Mouse (Mus musculus): Measurements from ENCODE around the gene Dhdds. TPM values are rescaled to one million over a fixed set of nuclear protein-coding genes. Genes with fewer than 3 reads are reported as not detected.

Gene Dhdds
- 38.9 and 42.4 TPM in 2 replicates for polyA plus RNA-seq (2014; fragmentation: Nextera tagmentation; extraction: Ambion mirVana)

GRCm38 (mm10) chr4:134000466-134001438 lies at the start of gene Dhdds:
Dhdds (minus strand) TSS chr4:134000918.
- WGBS, result 1% methylated on average over 49 of the region's 49 CpGs
- H3K9me3 ChIP-seq (ENCODE audit: control insufficient read depth, low read length), result no peaks in the 10 kb centered on the region

GRCm38 (mm10) chr4:134047648-134048047 lies 46.9 kb upstream of the Dhdds start:
- Histone ChIP-seq H3K4me2 (no peak overlapping the region), H3K36me3 (ENCODE audit: control insufficient read depth, insufficient read depth, low read length) (no peaks in the 10 kb centered on the region), H3K27ac (ENCODE audit: low read depth, low read length) (no peak overlapping the region), H3K4me1 (ENCODE audit: control insufficient read depth, insufficient read depth, low read length) (no peaks in the 10 kb centered on the region), H3K9me3 (ENCODE audit: control insufficient read depth, low read length) (no peaks in the 10 kb centered on the region), H3K27me3 (ENCODE audit: control insufficient read depth, insufficient read depth, low read length) (no peaks in the 10 kb centered on the region), H3K4me3 (ENCODE audit: low read depth, low read length) (no peak overlapping the region), H3K9ac (ENCODE audit: low read length) (no peak overlapping the region)
- 75% methylated on average over 5 of the region's 5 CpGs for WGBS
- DNase-seq (ENCODE audit: low spot score, missing footprints), result no peak
- ATAC-seq (ENCODE audit: low FRiP score), result no peak

More at GRCm38 (mm10) chr4:134000466-134001438, at the start of gene Dhdds:
- Histone ChIP-seq H3K4me2 (peak within 1 kb of the TSS; percentile 68), H3K27ac (ENCODE audit: low read depth, low read length) (no peak within 1 kb of the TSS), H3K9ac (ENCODE audit: low read length) (peak within 1 kb of the TSS; percentile 74), H3K4me3 (ENCODE audit: low read depth, low read length) (peak within 1 kb of the TSS; percentile 72), H3K36me3 (ENCODE audit: control insufficient read depth, insufficient read depth, low read length) (peaks cover 1% of the 10 kb centered on the region; the same call in 1 of the 2 replicates), H3K27me3 (ENCODE audit: control insufficient read depth, insufficient read depth, low read length) (no peaks in the 10 kb centered on the region), H3K4me1 (ENCODE audit: control insufficient read depth, insufficient read depth, low read length) (peaks cover 36% of the 10 kb centered on the region)
- ATAC-seq (ENCODE audit: low FRiP score) (peak; percentile 97), DNase-seq (ENCODE audit: low spot score, missing footprints) (peak; percentile 100)

DNA sequence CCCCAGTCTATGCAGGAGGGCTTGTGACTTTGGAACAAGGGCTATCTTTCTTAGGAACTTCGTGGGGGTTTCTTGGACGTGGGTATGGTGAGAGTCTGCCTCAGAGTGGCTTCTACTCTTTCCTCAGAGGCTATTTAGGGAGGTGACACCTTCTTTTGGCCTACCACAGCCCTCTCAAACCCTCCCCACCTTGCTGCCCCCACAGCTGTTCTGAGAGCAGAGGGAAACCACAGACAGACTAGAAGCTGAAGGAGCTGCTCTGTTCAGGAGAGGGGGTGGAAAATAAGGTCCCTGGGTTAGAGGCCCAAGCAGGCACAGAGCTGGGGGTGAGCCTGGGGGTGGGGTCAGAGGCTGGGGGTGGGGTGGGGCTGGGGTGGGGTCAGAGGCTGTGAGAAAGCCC lies 42.3 kb upstream of the Dhdds start:
- H3K36me3 ChIP-seq (ENCODE audit: control insufficient read depth, insufficient read depth, low read length), result no peaks in the 10 kb centered on the region
- 75% methylated on average over 2 of the region's 2 CpGs for WGBS
- no peaks in the 10 kb centered on the region for H3K9me3 ChIP-seq (ENCODE audit: control insufficient read depth, low read length)
- H3K27ac ChIP-seq (ENCODE audit: low read depth, low read length), result no peak overlapping the region
- ATAC-seq (ENCODE audit: low FRiP score), result no peak
- no peaks in the 10 kb centered on the region for H3K4me1 ChIP-seq (ENCODE audit: control insufficient read depth, insufficient read depth, low read length)
- H3K9ac ChIP-seq (ENCODE audit: low read length), result no peak overlapping the region
- H3K4me3 ChIP-seq (ENCODE audit: low read depth, low read length), result no peak overlapping the region
- no peak for DNase-seq (ENCODE audit: low spot score, missing footprints)
- no peak overlapping the region for H3K4me2 ChIP-seq
- no peaks in the 10 kb centered on the region for H3K27me3 ChIP-seq (ENCODE audit: control insufficient read depth, insufficient read depth, low read length)

DNA sequence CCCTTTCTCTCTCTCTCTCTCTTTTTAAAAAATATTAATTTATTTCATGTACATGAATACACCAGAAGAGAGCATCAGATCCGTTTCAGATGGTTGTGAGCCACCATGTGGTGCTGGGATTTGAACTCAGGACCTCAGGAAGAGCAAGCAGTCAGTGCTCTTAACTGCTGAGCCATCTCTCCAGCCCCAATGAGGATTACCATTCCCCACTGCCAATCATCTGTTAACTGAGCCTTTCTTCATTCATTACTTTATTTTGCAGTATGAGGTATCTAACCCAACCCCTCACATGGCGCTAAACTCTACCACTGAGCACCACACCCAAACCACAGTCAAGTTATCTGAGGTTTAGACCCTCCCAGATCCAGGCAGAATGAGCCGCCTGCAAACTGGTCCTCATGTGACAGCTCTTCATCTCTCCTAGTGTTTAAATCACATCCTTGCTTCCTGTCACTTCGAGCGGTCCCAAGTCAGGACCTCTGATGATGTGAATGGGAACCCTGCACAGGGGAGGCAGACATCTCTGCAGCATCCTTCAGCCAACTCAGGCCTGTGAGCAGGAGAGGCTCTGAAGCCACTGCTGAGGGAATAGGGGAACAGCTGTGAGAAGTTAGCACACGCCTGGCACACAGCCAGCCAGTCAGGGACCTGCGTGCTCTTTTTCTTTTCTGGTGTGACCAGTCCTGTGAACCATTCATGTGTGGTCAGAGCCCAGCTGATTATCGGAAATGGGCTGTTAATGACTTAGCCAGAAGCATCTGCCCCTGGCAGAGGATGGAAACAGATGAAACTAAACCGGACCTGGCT lies 40.8 kb upstream of the Dhdds start:
- no peak overlapping the region for H3K4me3 ChIP-seq (ENCODE audit: low read depth, low read length)
- no peak overlapping the region for H3K4me2 ChIP-seq
- no peaks in the 10 kb centered on the region for H3K27me3 ChIP-seq (ENCODE audit: control insufficient read depth, insufficient read depth, low read length)
- no peak overlapping the region for H3K27ac ChIP-seq (ENCODE audit: low read depth, low read length)
- no peak overlapping the region for H3K9ac ChIP-seq (ENCODE audit: low read length)
- no peaks in the 10 kb centered on the region for H3K4me1 ChIP-seq (ENCODE audit: control insufficient read depth, insufficient read depth, low read length)
- H3K36me3 ChIP-seq (ENCODE audit: control insufficient read depth, insufficient read depth, low read length), result no peaks in the 10 kb centered on the region
- 71% methylated on average over 9 of the region's 9 CpGs for WGBS
- ATAC-seq (ENCODE audit: low FRiP score), result no peak
- DNase-seq (ENCODE audit: low spot score, missing footprints), result no peak
- H3K9me3 ChIP-seq (ENCODE audit: control insufficient read depth, low read length), result no peaks in the 10 kb centered on the region

- H3K9ac ChIP-seq (ENCODE audit: low read length), result no peak overlapping the region
- no peak overlapping the region for H3K27ac ChIP-seq (ENCODE audit: low read depth, low read length)
- ATAC-seq (ENCODE audit: low FRiP score) (peak; percentile 62), DNase-seq (ENCODE audit: low spot score, missing footprints) (peak; percentile 99)
- no peak overlapping the region for H3K4me2 ChIP-seq
- no peaks in the 10 kb centered on the region for H3K36me3 ChIP-seq (ENCODE audit: control insufficient read depth, insufficient read depth, low read length)
- no peaks in the 10 kb centered on the region for H3K9me3 ChIP-seq (ENCODE audit: control insufficient read depth, low read length)
- no peak overlapping the region for H3K4me3 ChIP-seq (ENCODE audit: low read depth, low read length)
- H3K4me1 ChIP-seq (ENCODE audit: control insufficient read depth, insufficient read depth, low read length), result no peaks in the 10 kb centered on the region
- H3K27me3 ChIP-seq (ENCODE audit: control insufficient read depth, insufficient read depth, low read length), result no peaks in the 10 kb centered on the region
- 4% methylated on average over 16 of the region's 16 CpGs for WGBS
These were observed 35.2 kb upstream of the Dhdds start for GRCm38 (mm10) chr4:134035953-134036352.

DNA sequence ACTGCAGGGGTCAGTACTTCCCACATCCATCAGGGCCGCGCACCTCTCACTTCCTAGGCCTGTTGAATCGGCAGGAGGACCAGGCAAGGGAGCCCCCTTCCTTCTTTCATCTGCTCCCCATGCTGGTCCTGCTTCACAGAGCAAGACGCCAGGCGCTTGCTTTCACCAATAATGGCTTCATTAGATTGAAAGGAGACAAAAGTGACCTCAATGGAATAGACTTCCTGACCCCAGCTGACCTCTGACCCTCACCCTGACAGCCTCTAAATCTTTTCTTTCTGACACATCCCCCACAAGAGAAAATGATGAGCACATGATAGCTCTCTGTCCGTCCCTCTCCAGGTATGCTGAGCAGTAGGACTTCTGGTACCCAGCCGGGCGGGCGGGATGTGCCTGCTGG lies 25.1 kb upstream of the Dhdds start:
- DNase-seq (ENCODE audit: low spot score, missing footprints), result no peak
- Histone ChIP-seq H3K9me3 (ENCODE audit: control insufficient read depth, low read length) (no peaks in the 10 kb centered on the region), H3K4me3 (ENCODE audit: low read depth, low read length) (no peak overlapping the region), H3K4me1 (ENCODE audit: control insufficient read depth, insufficient read depth, low read length) (no peaks in the 10 kb centered on the region), H3K9ac (ENCODE audit: low read length) (no peak overlapping the region), H3K36me3 (ENCODE audit: control insufficient read depth, insufficient read depth, low read length) (no peaks in the 10 kb centered on the region), H3K27ac (ENCODE audit: low read depth, low read length) (no peak overlapping the region), H3K27me3 (ENCODE audit: control insufficient read depth, insufficient read depth, low read length) (no peaks in the 10 kb centered on the region), H3K4me2 (no peak overlapping the region)
- 16% methylated on average over 9 of the region's 9 CpGs for WGBS
- no peak for ATAC-seq (ENCODE audit: low FRiP score)

GRCm38 (mm10) chr4:134020621-134021020 lies 19.9 kb upstream of the Dhdds start:
- Histone ChIP-seq H3K4me2 (peak overlapping the region; percentile 80), H3K27ac (ENCODE audit: low read depth, low read length) (no peak overlapping the region), H3K36me3 (ENCODE audit: control insufficient read depth, insufficient read depth, low read length) (no peaks in the 10 kb centered on the region), H3K9ac (ENCODE audit: low read length) (no peak overlapping the region; the same call in 1 of the 2 replicates), H3K4me3 (ENCODE audit: low read depth, low read length) (no peak overlapping the region), H3K4me1 (ENCODE audit: control insufficient read depth, insufficient read depth, low read length) (peaks cover 43% of the 10 kb centered on the region), H3K9me3 (ENCODE audit: control insufficient read depth, low read length) (no peaks in the 10 kb centered on the region), H3K27me3 (ENCODE audit: control insufficient read depth, insufficient read depth, low read length) (no peaks in the 10 kb centered on the region)
- DNase-seq (ENCODE audit: low spot score, missing footprints), result peak; percentile 97
- 3% methylated on average over 11 of the region's 11 CpGs for WGBS
- no peak for ATAC-seq (ENCODE audit: low FRiP score)

DNA sequence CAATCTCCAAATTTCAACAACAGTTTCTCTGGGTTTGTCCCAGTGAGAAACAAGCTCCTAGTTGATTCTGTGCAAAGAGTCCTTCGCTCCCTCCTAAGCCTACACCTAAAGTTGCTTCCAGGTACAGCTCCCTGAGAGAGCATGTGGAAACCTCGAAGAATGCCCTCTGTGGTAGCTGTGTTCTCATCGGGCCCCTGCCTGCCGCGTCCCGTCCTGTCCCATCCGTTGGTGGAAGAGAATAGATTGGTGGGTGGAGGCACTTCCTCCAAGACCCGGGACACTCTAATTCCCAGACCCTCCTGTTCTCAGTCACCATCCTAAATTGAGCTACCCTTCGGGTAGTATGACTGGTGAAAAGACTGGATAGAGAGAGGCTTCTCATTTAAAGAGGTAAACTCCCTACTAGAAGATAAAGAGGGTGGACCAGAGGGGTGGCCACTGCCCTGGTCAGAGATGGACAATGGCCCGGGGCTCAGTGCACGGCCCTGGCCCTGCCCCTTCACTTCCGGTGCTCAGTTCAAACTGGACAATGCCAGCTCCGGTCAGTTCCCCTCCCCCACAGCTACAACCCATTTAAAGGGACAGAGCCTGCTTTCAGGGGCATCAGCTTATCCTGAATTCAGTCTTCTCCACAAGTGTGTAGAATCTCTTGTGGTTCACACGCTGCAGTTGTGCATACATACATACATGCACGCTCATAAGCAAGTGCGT lies 19.1 kb upstream of the Dhdds start:
- ATAC-seq (ENCODE audit: low FRiP score), result peak; percentile 70
- Histone ChIP-seq H3K4me3 (ENCODE audit: low read depth, low read length) (peak overlapping the region; percentile 29), H3K27ac (ENCODE audit: low read depth, low read length) (peak overlapping the region; percentile 86), H3K4me2 (peak overlapping the region; percentile 80), H3K4me1 (ENCODE audit: control insufficient read depth, insufficient read depth, low read length) (peaks cover 44% of the 10 kb centered on the region), H3K9ac (ENCODE audit: low read length) (peak overlapping the region; percentile 52), H3K27me3 (ENCODE audit: control insufficient read depth, insufficient read depth, low read length) (no peaks in the 10 kb centered on the region), H3K36me3 (ENCODE audit: control insufficient read depth, insufficient read depth, low read length) (no peaks in the 10 kb centered on the region), H3K9me3 (ENCODE audit: control insufficient read depth, low read length) (no peaks in the 10 kb centered on the region)
- WGBS, result 1% methylated on average over 16 of the region's 16 CpGs
- DNase-seq (ENCODE audit: low spot score, missing footprints), result peak; percentile 97

Data from midbrain, embryonic 11.5 days (tissue).